Mouse (Mus musculus): Measurements from ENCODE around the gene Trmt5. TPM values are rescaled to one million over a fixed set of nuclear protein-coding genes. Genes with fewer than 3 reads are reported as not detected.

Trmt5 gene
- polyA plus RNA-seq, 1 experiment: 17.9 TPM

DNA sequence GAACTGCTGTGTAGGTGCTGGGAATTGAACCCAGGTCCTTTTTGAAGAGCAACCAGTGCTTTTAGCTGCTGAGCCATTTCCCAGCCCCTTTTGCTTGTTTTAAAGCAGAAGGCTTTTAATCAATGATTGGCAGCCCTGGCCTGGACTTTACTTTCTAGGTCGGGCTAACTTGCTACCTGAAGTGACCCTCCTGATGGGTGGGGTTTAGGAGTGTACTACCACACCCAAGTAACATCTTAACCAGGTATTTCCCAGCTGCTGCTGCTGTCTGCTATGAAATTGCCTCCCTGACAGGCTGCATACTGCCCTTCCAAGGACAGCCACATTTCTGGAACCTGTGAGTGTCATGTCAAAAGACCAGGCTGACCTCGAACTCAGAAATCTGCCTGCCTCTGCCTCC lies 14.0 kb upstream of the Trmt5 start:
- H3K4me3 ChIP-seq (ENCODE audit: insufficient read depth, low read depth, low read length): no peak overlapping the region
- no peaks in the 10 kb centered on the region for H3K4me1 ChIP-seq (ENCODE audit: control insufficient read depth, insufficient read depth, insufficient read length, low read length)
- H3K27ac ChIP-seq (replicated peaks; ENCODE audit: low read depth, low read length): no peak overlapping the region

GRCm38 (mm10) chr12:73298621-73299020 lies 12.1 kb upstream of the Trmt5 start:
- no peak overlapping the region for H3K4me3 ChIP-seq (ENCODE audit: insufficient read depth, low read depth, low read length)

GRCm38 (mm10) chr12:73295505-73296140 lies 9.1 kb upstream of the Trmt5 start:
- no peak overlapping the region for H3K4me3 ChIP-seq (ENCODE audit: insufficient read depth, low read depth, low read length)
- no peak overlapping the region for H3K27ac ChIP-seq (replicated peaks; ENCODE audit: low read depth, low read length)
- no peaks in the 10 kb centered on the region for H3K4me1 ChIP-seq (ENCODE audit: control insufficient read depth, insufficient read depth, insufficient read length, low read length)

More at GRCm38 (mm10) chr12:73298621-73299020, 12.1 kb upstream of the Trmt5 start:
- Histone ChIP-seq H3K27ac (replicated peaks; ENCODE audit: low read depth, low read length) (no peak overlapping the region), H3K4me1 (ENCODE audit: control insufficient read depth, insufficient read depth, insufficient read length, low read length) (no peaks in the 10 kb centered on the region)

DNA sequence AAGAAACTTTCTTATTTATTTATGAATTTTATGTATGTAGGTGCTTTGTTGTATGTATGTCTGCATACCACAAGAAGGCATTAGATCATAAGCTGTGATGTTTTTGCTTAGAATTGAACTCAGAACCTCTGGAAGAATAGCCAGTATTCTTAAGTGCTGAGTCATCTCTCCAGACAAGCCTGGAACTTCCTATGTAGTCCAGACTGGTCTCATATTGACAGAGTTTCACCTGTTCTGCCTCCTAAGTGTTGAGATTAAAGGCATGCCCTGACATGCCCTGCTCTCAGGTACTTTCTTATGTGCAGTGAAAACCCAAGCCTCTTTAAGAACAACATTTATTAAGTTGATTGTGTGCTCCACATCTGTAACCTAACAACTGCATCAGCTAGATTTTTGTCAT lies 8.4 kb upstream of the Trmt5 start:
- Histone ChIP-seq H3K4me1 (ENCODE audit: control insufficient read depth, insufficient read depth, insufficient read length, low read length) (no peaks in the 10 kb centered on the region), H3K27ac (replicated peaks; ENCODE audit: low read depth, low read length) (no peak overlapping the region)

DNA sequence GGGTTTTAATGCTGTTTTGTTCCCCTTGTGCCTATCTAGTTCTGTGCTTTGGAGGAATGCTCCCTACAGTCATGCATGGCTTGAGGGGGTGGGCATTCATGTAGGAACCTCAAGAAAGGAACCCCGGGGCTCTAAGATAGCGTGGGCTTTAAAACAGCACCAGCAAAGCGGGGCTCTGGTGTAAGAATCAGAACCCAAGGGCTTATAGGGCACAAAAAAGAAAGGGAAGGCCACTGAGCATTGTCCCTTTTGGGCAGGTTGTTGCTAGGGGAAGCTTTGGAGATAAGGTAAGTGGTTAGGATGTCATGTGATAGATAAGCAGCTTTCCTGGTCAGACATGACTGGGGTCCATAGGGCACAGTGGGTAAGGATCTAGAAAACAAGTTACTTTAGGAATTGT lies 2.1 kb upstream of the Trmt5 start:
- Histone ChIP-seq H3K4me3 (ENCODE audit: insufficient read depth, low read depth, low read length) (no peak overlapping the region), H3K27ac (replicated peaks; ENCODE audit: low read depth, low read length) (no peak overlapping the region)

More for the DNA sequence above, 8.4 kb upstream of the Trmt5 start:
- H3K4me3 ChIP-seq (ENCODE audit: insufficient read depth, low read depth, low read length): no peak overlapping the region

DNA sequence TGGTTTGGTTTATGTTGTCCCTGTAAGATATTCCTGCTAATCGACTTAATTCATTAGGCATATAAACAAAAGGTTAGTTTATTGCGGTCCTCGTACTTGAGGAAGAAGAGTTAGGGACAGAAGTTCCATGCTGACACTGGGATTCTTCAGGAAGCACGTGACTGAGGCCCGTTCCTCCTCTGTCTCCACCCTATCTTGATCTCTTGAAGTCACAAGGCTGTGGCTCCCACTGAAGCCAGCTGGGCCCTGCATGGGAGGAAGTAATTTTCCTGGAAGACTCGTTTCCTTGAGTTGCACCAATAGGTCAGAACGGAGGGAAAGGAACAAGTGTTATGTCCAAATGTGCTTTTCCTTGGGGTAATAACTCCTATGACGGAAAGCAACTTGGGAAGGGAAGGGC lies 1.1 kb upstream of the Trmt5 start:
- Histone ChIP-seq H3K27ac (replicated peaks; ENCODE audit: low read depth, low read length) (peak overlapping the region; percentile 38; the same call in 1 of the 2 replicates), H3K4me3 (ENCODE audit: insufficient read depth, low read depth, low read length) (peak overlapping the region; percentile 81), H3K4me1 (ENCODE audit: control insufficient read depth, insufficient read depth, insufficient read length, low read length) (0 out of 2 replicates have a peak, but pooled peaks cover 10% of the 10 kb centered on the region)

More for the DNA sequence above, 2.1 kb upstream of the Trmt5 start:
- H3K4me1 ChIP-seq (ENCODE audit: control insufficient read depth, insufficient read depth, insufficient read length, low read length): 0 out of 2 replicates have a peak, but pooled peaks cover 10% of the 10 kb centered on the region

DNA sequence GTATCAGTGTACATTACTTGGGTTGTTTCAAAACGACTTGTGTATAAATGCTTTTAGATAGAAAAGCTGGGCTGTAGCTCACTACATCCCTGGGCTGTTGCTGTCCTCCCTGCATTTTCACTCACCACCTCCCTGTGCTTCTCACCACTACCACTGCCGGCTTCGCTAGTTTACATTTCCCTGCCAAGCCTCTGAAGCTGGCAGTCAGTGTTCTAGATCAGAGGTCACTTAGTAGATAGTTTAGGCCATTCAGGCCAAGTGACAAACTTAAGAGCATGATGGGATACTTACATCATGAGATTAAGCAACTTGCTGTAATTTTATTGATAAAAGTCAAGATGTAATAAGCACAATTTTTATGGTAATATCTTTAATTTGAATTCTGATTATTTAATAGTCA lies 11.6 kb downstream of the Trmt5 start:
- no peaks in the 10 kb centered on the region for H3K4me1 ChIP-seq (ENCODE audit: control insufficient read depth, insufficient read depth, insufficient read length, low read length)
- H3K27ac ChIP-seq (replicated peaks; ENCODE audit: low read depth, low read length): no peak overlapping the region
- H3K4me3 ChIP-seq (ENCODE audit: insufficient read depth, low read depth, low read length): no peak overlapping the region

DNA sequence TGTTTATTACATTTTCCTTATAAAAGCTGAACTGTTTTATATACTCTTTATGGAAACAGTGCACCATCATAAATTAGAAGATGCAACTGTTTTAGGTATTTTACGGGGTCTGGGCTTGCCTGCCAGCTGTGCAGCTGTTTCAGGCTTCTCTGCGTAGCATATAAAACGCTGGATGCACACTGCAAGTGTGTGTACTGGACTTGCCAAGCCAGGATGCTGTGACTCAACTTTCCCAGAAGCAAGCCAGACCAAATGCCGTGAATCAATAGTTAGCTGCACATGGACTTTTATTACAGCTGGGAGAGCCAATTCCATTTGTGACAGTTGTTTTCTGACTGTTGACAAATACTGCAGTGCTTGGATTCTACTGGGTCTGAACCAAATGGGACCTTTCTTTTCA lies 16.6 kb downstream of the Trmt5 start:
- Histone ChIP-seq H3K4me1 (ENCODE audit: control insufficient read depth, insufficient read depth, insufficient read length, low read length) (no peaks in the 10 kb centered on the region), H3K4me3 (ENCODE audit: insufficient read depth, low read depth, low read length) (no peak overlapping the region), H3K27ac (replicated peaks; ENCODE audit: low read depth, low read length) (no peak overlapping the region)

- H3K4me1 ChIP-seq (ENCODE audit: control insufficient read depth, insufficient read depth, insufficient read length, low read length): no peaks in the 10 kb centered on the region
- H3K27ac ChIP-seq (replicated peaks; ENCODE audit: low read depth, low read length): no peak overlapping the region
These were observed 17.0 kb downstream of the Trmt5 start for GRCm38 (mm10) chr12:73269531-73269930.

GRCm38 (mm10) chr12:73268497-73268896 lies 18.0 kb downstream of the Trmt5 start:
- Histone ChIP-seq H3K4me1 (ENCODE audit: control insufficient read depth, insufficient read depth, insufficient read length, low read length) (no peaks in the 10 kb centered on the region), H3K4me3 (ENCODE audit: insufficient read depth, low read depth, low read length) (no peak overlapping the region), H3K27ac (replicated peaks; ENCODE audit: low read depth, low read length) (no peak overlapping the region)

More at GRCm38 (mm10) chr12:73269531-73269930, 17.0 kb downstream of the Trmt5 start:
- H3K4me3 ChIP-seq (ENCODE audit: insufficient read depth, low read depth, low read length): no peak overlapping the region

DNA sequence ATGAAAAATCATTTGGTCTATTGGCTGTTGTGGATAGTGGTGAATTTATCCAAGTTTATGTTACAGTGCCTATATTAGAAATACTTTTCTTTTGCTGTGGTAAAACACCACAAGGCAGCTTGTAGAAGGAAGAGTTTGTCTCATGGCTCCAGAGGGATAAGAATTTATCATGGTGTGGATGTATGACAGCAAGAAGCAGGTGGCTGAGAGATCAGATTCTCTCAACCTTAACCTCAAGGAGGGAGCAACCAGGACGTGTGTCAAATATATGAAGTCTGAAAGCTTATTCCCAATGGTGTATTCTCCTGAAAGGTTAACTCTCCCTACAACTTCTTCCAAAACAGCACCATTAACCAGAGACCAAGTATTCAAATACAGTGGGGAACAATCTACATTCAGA lies 19.9 kb downstream of the Trmt5 start:
- Histone ChIP-seq H3K27ac (replicated peaks; ENCODE audit: low read depth, low read length) (no peak overlapping the region), H3K4me3 (ENCODE audit: insufficient read depth, low read depth, low read length) (no peak overlapping the region), H3K4me1 (ENCODE audit: control insufficient read depth, insufficient read depth, insufficient read length, low read length) (no peaks in the 10 kb centered on the region)

GRCm38 (mm10) chr12:73265381-73265978 lies 21.0 kb downstream of the Trmt5 start:
- Histone ChIP-seq H3K4me1 (ENCODE audit: control insufficient read depth, insufficient read depth, insufficient read length, low read length) (no peaks in the 10 kb centered on the region), H3K4me3 (ENCODE audit: insufficient read depth, low read depth, low read length) (no peak overlapping the region), H3K27ac (replicated peaks; ENCODE audit: low read depth, low read length) (no peak overlapping the region)

DNA sequence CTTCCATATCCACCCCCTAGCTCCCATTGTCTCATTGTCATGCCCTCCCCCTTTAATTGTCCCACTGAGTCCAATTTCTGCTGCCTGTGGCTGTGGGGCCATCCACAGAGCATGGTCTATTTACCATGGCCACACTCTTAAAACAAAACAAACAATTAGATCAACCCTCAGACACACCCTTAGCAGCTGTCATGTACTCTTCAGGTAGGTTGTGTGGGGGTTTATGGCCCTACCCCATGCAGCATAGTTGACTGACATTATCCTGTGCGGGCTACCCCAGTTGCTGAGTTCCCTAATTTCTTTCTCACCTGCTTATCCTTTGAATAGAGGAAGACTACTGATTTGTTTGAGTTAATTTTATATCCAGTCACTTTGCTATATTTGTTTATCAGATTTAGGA lies 26.2 kb downstream of the Trmt5 start:
- no peak overlapping the region for H3K4me3 ChIP-seq (ENCODE audit: insufficient read depth, low read depth, low read length)
- no peaks in the 10 kb centered on the region for H3K4me1 ChIP-seq (ENCODE audit: control insufficient read depth, insufficient read depth, insufficient read length, low read length)
- no peak overlapping the region for H3K27ac ChIP-seq (replicated peaks; ENCODE audit: low read depth, low read length)

DNA sequence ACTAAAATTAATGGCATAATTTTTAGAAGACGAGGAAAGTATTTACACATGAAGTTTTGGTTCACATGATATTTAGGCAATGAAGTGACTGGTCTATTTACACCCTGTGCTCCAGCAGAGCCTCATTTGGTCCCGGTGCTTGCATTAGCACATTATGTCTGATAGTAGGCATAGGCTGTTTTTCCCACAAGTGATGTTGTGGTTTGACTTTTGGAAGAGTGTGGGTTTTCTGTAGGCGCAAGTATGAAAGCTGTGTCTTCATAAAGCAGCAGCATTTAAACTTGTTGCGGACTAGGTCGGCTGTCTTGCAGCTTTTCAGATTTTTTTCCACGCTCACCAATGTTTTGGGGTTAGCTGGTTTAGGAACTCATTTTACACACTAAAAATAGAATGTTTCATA lies 27.2 kb downstream of the Trmt5 start:
- Histone ChIP-seq H3K4me3 (ENCODE audit: insufficient read depth, low read depth, low read length) (no peak overlapping the region), H3K27ac (replicated peaks; ENCODE audit: low read depth, low read length) (no peak overlapping the region), H3K4me1 (ENCODE audit: control insufficient read depth, insufficient read depth, insufficient read length, low read length) (no peaks in the 10 kb centered on the region)

DNA sequence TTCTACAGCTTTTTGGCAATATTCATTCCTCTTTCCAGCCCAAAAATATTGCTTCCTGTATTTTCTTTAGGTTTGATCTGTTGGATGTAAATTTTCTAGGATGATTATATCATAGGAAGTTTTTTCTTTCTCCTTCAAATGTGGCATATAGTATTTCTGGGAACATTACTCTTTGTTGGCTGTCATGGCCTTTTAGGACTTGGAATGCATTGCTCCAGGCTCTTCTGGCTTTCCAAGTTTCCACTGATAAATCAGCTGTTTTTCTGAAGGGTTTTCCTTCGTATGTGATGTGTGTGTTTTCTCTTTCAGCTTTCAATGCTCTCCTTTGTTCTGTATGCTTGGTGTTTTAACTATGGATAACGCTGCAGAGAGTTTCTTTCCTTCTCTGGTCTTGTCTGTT lies 31.5 kb downstream of the Trmt5 start:
- Histone ChIP-seq H3K4me1 (ENCODE audit: control insufficient read depth, insufficient read depth, insufficient read length, low read length) (no peaks in the 10 kb centered on the region), H3K4me3 (ENCODE audit: insufficient read depth, low read depth, low read length) (no peak overlapping the region), H3K27ac (replicated peaks; ENCODE audit: low read depth, low read length) (no peak overlapping the region)

DNA sequence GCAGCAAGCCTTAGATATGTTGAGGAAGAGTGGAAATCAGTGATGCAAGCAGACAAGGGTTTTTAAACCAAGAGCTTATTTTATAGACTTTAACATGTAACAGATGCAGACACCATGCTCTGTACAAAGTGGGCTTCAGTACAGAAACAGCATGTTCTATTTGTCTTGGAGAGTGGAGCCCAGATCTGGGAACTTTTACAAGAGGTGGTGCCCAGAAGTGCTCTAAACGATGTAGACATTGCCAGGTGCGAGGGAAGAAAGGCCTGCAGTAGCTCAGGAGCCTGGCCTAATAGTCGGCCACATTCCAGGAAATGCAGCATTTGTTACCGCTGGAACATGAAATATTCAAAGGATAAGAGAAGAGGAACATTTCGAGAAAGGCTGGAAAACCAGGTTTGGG lies 40.8 kb downstream of the Trmt5 start:
- no peak overlapping the region for H3K4me3 ChIP-seq (ENCODE audit: insufficient read depth, low read depth, low read length)
- H3K27ac ChIP-seq (replicated peaks; ENCODE audit: low read depth, low read length): no peak overlapping the region
- H3K4me1 ChIP-seq (ENCODE audit: control insufficient read depth, insufficient read depth, insufficient read length, low read length): no peaks in the 10 kb centered on the region

Measured in brown adipose tissue, adult 24 weeks (tissue).